Mouse (Mus musculus) heart, embryonic 13.5 days (tissue): ENCODE data around the gene E4f1. TPM values are rescaled to one million over a fixed set of nuclear protein-coding genes. Genes with fewer than 3 reads are reported as not detected.

ENCODE experiments used
- ATAC-seq: fragments of 200-750 bp; cut with Nextera tagmentation; 2 replicates; pipeline ENCODE4 v1.8.0; 2017; ENCODE audit warnings: moderate TSS enrichment; ENCODE audit not compliant: insufficient number of reproducible peaks, low FRiP score, low TSS enrichment; ENCODE audit errors: extremely low read depth
- H3K27ac ChIP-seq: fragments of 300-500 bp; sonication (generic); replicated peaks from 2 replicates; pipeline ENCODE4 v1.5.1; 2015; ENCODE audit warnings: moderate library complexity, mild to moderate bottlenecking, inconsistent platforms
- H3K27me3 ChIP-seq: fragments of 300-500 bp; sonication (generic); replicated peaks from 2 replicates; pipeline ENCODE4 v1.6.1; 2015; ENCODE audit warnings: mild to moderate bottlenecking, inconsistent platforms
- H3K36me3 ChIP-seq: fragments of 300-500 bp; sonication (generic); 2 replicates; pipeline ENCODE4 v1.6.1; 2015; ENCODE audit warnings: mild to moderate bottlenecking, inconsistent platforms
- H3K4me1 ChIP-seq: fragments of 300-500 bp; sonication (generic); 2 replicates; pipeline ENCODE4 v1.6.1; 2015; ENCODE audit warnings: inconsistent platforms
- H3K4me2 ChIP-seq: fragments of 300-500 bp; sonication (generic); 2 replicates; pipeline ENCODE4 v1.6.1; 2015; ENCODE audit warnings: inconsistent platforms, mild to moderate bottlenecking, moderate library complexity
- H3K4me3 ChIP-seq: fragments of 300-500 bp; sonication (generic); 2 replicates; pipeline ENCODE4 v1.5.1; 2015; ENCODE audit warnings: moderate library complexity, mild to moderate bottlenecking, inconsistent platforms
- H3K9ac ChIP-seq: fragments of 300-500 bp; sonication (generic); 2 replicates; pipeline ENCODE4 v1.6.1; 2015; ENCODE audit warnings: inconsistent platforms, mild to moderate bottlenecking, moderate library complexity
- H3K9me3 ChIP-seq: fragments of 300-500 bp; sonication (generic); 2 replicates; pipeline ENCODE4 v1.6.1; 2016; ENCODE audit warnings: inconsistent platforms
- WGBS: fragments of 180-500 bp; shearing (Covaris S2); methylation state at CpG from one replicate; pipeline ENCODE4 v1.1.7; 2015; ENCODE audit warnings: mixed read lengths; 5-methylcytosine and 5-hydroxymethylcytosine counted together
- polyA plus RNA-seq: library from polyadenylated mRNA; unstranded; fragments of >200 nt; fragmentation: Nextera tagmentation; extraction: Ambion mirVana; gene quantifications from 2 replicates; pipeline ENCODE4 v1.2.1, GENCODE M21; 2015

The E4f1 gene
- polyA plus RNA-seq, 1 experiment from 2014 or later = 24.5 TPM

GRCm38 (mm10) chr17:24479431-24479830 lies 9.3 kb upstream of the E4f1 start:
- Histone ChIP-seq H3K4me2 (peak overlapping the region; percentile 73), H3K4me1 (peaks cover 20% of the 10 kb centered on the region), H3K27ac (no peak overlapping the region), H3K9ac (no peak overlapping the region), H3K9me3 (no peaks in the 10 kb centered on the region), H3K27me3 (no peaks in the 10 kb centered on the region), H3K36me3 (peaks cover 30% of the 10 kb centered on the region), H3K4me3 (peak overlapping the region; percentile 77)
- 26% methylated on average over 1 of the region's 1 CpGs for WGBS
- ATAC-seq = no peak

DNA sequence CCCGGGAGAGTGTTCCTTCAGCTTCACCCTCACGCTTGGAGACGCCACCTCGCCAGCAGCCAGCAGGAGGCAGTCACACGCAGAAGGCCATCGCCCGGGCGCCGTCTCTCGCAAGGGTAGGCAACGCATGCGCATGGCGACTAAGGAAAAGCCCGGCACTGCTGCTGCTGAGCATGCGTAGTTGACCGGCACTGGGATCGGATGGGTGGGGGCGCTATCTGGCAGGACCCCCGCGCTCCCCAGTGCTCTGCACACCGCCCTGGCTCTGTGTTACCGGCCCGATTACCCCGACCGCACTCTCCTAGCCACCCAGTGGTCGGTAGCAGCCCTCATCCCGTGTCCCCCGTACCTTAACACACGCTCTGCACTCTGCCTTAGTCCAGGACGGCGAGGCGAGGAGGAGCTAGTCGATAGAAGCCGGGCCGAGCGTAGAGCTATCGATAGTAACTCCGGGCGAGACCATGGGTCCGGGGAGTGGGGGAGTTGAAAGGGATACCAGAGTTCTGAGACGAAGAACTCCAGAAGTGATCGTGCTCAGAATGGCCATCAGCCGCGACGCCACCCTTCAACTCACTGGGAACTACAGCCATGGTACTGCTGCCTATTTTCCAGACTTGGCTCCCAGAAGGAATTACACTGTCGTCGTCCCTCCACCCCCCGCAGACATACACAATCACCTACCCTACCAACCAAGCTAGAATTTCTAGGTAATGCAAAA lies 8.7 kb upstream of the E4f1 start, which contains the start of gene Mlst8:
Gene Mlst8 (minus strand): TSS at position 416 of the 718 bp plus-strand sequence.
- WGBS = under 1% methylated on average over 48 of the region's 48 CpGs
- ATAC-seq = peak; percentile 83
- Histone ChIP-seq H3K27ac (peak within 1 kb of the TSS; percentile 94), H3K4me2 (peak within 1 kb of the TSS; percentile 73), H3K4me1 (peaks cover 26% of the 10 kb centered on the region), H3K4me3 (peak within 1 kb of the TSS; percentile 77), H3K9ac (peak within 1 kb of the TSS; percentile 90), H3K36me3 (peaks cover 37% of the 10 kb centered on the region), H3K27me3 (no peaks in the 10 kb centered on the region), H3K9me3 (no peaks in the 10 kb centered on the region)

GRCm38 (mm10) chr17:24477985-24478600 lies 8.0 kb upstream of the E4f1 start:
- WGBS = 49% methylated on average over 11 of the region's 11 CpGs
- Histone ChIP-seq H3K9me3 (no peaks in the 10 kb centered on the region), H3K27me3 (no peaks in the 10 kb centered on the region), H3K36me3 (peaks cover 43% of the 10 kb centered on the region), H3K27ac (peak overlapping the region; percentile 94; the same call in 1 of the 2 replicates), H3K4me3 (peak overlapping the region; percentile 77), H3K4me2 (peak overlapping the region; percentile 73), H3K4me1 (peaks cover 34% of the 10 kb centered on the region), H3K9ac (peak overlapping the region; percentile 90)
- peak; percentile 1; the same call in 1 of the 2 replicates for ATAC-seq

DNA sequence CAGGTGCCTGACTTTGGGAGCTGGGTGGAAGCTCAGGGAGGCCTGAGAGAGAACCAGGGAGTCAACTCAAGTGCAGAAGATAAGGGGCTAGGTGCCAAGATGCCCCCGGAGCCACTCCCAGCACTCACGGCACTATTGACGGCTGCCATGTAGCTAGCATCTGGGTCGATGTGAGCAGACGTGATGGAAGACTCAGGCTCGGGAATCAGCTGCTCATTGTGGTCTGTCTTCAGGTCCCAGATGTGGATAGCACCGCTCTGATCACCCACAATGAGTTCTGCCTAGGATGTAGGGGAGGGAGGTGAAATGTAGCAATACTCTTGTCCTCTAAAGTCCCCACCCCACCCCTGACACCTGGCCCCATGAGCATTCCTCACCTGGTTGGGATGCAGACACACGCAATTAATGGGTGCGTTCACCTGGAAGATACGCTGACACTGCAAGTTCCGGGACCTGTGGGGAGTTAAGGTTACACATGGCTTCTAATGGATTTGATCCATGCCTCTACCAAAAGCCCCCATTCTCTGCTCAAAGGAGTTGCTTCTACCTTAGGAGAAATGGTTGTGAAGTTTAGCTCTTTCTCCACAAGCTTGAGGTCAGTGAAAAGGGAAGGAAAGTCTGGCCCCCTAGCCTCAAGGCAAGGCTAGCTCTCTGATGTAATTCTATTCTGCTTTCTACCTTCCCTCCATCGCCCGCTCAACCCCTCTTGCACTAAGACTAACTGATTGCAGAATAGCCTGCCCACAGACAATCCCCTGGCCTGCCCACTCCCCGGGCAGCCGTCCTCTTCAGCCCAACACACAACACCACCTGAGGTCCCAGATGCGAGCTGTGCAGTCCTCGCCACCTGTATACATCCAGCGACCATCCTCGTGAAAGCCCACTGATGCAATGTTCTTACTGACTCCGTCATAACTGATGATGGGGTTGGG lies 7.2 kb upstream of the E4f1 start:
- 91% methylated on average over 20 of the region's 20 CpGs for WGBS
- no peak overlapping the region for H3K27ac ChIP-seq
- peak overlapping the region; percentile 73 for H3K4me2 ChIP-seq
- H3K9me3 ChIP-seq = no peaks in the 10 kb centered on the region
- H3K27me3 ChIP-seq = no peaks in the 10 kb centered on the region
- H3K4me3 ChIP-seq = peak overlapping the region; percentile 77; the same call in 1 of the 2 replicates
- peak overlapping the region; percentile 90 for H3K9ac ChIP-seq
- H3K4me1 ChIP-seq = peaks cover 41% of the 10 kb centered on the region
- peaks cover 48% of the 10 kb centered on the region for H3K36me3 ChIP-seq
- ATAC-seq = no peak

- no peak overlapping the region for H3K27ac ChIP-seq
- H3K4me1 ChIP-seq = peaks cover 53% of the 10 kb centered on the region
- no peak for ATAC-seq
- H3K9ac ChIP-seq = 0 out of 2 replicates have a peak overlapping the region, but pooled peaks have one; percentile 29
- no peak overlapping the region for H3K4me2 ChIP-seq
- peaks cover 48% of the 10 kb centered on the region for H3K36me3 ChIP-seq
- no peaks in the 10 kb centered on the region for H3K9me3 ChIP-seq
- no peaks in the 10 kb centered on the region for H3K27me3 ChIP-seq
- H3K4me3 ChIP-seq = no peak overlapping the region
- 89% methylated on average over 10 of the region's 10 CpGs for WGBS
Observed at GRCm38 (mm10) chr17:24476022-24476776, 6.1 kb upstream of the E4f1 start.

DNA sequence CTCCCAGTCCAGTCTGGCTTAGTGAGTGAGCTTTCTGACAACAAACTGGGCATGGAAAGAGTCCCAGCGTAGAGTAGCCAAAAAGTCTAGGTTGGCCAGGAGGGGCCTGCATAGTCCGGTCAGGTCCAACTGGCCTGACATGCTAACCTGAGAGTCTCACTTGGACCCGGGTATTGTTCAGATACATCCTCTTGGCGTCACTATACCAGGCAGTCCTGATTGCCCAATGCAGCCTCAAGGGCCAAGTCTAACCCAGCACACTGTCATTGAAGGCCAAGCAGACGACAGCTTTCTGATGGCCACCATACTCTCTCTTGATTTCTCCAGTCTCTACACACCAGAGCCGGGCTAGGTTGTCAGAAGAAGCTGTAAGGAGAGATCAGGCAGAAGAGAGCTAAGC lies 5.5 kb upstream of the E4f1 start:
- no peak overlapping the region for H3K9ac ChIP-seq
- H3K4me3 ChIP-seq = no peak overlapping the region
- H3K36me3 ChIP-seq = peaks cover 48% of the 10 kb centered on the region
- no peaks in the 10 kb centered on the region for H3K9me3 ChIP-seq
- 88% methylated on average over 6 of the region's 6 CpGs for WGBS
- H3K27me3 ChIP-seq = no peaks in the 10 kb centered on the region
- H3K4me2 ChIP-seq = no peak overlapping the region
- H3K4me1 ChIP-seq = peaks cover 58% of the 10 kb centered on the region
- no peak overlapping the region for H3K27ac ChIP-seq
- ATAC-seq = no peak

DNA sequence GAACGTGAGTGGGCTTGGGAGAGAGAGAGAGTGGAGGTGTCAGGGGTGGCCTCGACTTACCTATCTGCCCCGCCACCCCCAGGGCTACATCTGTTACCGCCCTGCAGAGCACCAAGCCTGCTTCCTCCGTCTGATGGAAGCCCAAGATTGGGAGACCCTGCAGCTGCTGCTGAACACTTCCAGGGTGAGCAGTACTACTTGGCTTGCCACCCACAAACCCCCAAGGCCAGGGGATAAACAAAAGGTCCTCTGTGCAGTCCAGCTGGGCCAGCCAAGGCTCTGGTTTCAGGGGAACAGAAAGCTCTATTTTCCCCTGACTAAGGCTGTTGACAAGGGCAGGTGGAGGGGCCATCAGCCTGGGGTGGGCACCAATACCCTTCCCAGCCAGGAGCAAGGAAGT lies 4.4 kb upstream of the E4f1 start:
- WGBS = 73% methylated on average over 5 of the region's 5 CpGs
- Histone ChIP-seq H3K9ac (peak overlapping the region; percentile 24; the same call in 1 of the 2 replicates), H3K4me3 (no peak overlapping the region), H3K9me3 (no peaks in the 10 kb centered on the region), H3K36me3 (peaks cover 48% of the 10 kb centered on the region), H3K4me2 (no peak overlapping the region), H3K27ac (no peak overlapping the region), H3K27me3 (no peaks in the 10 kb centered on the region), H3K4me1 (peaks cover 49% of the 10 kb centered on the region)
- ATAC-seq = no peak

GRCm38 (mm10) chr17:24473612-24474275 lies 3.6 kb upstream of the E4f1 start, which contains the start of gene Bricd5:
Gene Bricd5 (plus strand): TSS chr17:24473884.
- H3K36me3 ChIP-seq = peaks cover 48% of the 10 kb centered on the region
- H3K9me3 ChIP-seq = no peaks in the 10 kb centered on the region
- H3K27me3 ChIP-seq = no peaks in the 10 kb centered on the region
- peak within 1 kb of the TSS; percentile 95; the same call in 1 of the 2 replicates for H3K4me3 ChIP-seq
- peaks cover 52% of the 10 kb centered on the region for H3K4me1 ChIP-seq
- H3K9ac ChIP-seq = peak within 1 kb of the TSS; percentile 37
- WGBS = 64% methylated on average over 6 of the region's 6 CpGs
- no peak for ATAC-seq
- H3K27ac ChIP-seq = no peak within 1 kb of the TSS
- peak within 1 kb of the TSS; percentile 100 for H3K4me2 ChIP-seq

DNA sequence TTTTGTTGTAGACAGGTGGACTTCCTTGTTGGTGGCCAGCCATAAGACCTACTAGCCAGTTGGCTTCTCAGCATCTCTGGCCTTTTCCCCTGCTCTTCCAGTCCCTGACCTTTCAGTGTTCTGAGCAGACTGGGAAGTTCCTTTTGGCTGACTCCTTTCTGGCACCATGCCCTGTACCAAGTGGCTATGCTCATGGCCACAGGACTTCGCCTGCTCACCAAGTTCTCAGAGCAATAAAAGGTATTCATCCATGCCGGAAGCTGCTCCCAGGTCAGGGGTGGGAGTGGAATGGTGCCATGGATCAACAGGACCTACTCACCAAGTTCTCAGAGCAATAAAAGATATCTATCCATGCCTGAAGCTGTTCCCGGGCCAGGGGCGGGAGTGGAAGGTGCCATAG lies 2.4 kb upstream of the E4f1 start:
- Histone ChIP-seq H3K4me3 (peak overlapping the region; percentile 95), H3K36me3 (peaks cover 48% of the 10 kb centered on the region), H3K4me2 (peak overlapping the region; percentile 100), H3K9me3 (no peaks in the 10 kb centered on the region), H3K27ac (no peak overlapping the region), H3K27me3 (no peaks in the 10 kb centered on the region), H3K9ac (peak overlapping the region; percentile 97), H3K4me1 (peaks cover 43% of the 10 kb centered on the region)
- 75% methylated on average over 4 of the region's 4 CpGs for WGBS
- ATAC-seq = no peak
